Mouse (Mus musculus) CH12.LX (cell line): ENCODE data around the gene Arhgap35. TPM values are rescaled to one million over a fixed set of nuclear protein-coding genes. Genes with fewer than 3 reads are reported as not detected.

Experiments used
- DNase-seq: peaks from one replicate; pipeline ENCODE4 v3.0.0-alpha.2; 2013; ENCODE audit errors: extremely low read depth
- H3K27ac ChIP-seq: 2 replicates; pipeline ENCODE4 v1.5.1; 2012; ENCODE audit warnings: low read depth, mild to moderate bottlenecking, control low read depth, moderate library complexity; ENCODE audit not compliant: insufficient read depth
- H3K27me3 ChIP-seq: replicated peaks from 2 replicates; pipeline ENCODE3; 2012; ENCODE audit warnings: inconsistent platforms
- H3K36me3 ChIP-seq, 2 experiments: replicated peaks in 1 of 2; 2 replicates each; pipeline versions ENCODE3 to v1.6.1; 2012; ENCODE audit warnings: inconsistent platforms in 1 of 2, low read length in 1 of 2, mild to moderate bottlenecking in 1 of 2, mixed read lengths in 1 of 2, moderate library complexity in 1 of 2; ENCODE audit not compliant: control insufficient read depth in 1 of 2, insufficient read depth in 1 of 2
- H3K4me1 ChIP-seq, 2 experiments: 2 replicates each; pipeline ENCODE4 v1.6.1; 2012; ENCODE audit warnings: inconsistent platforms in 1 of 2, moderate library complexity in 1 of 2; ENCODE audit not compliant: insufficient read depth in 2 of 2, control insufficient read depth in 1 of 2
- H3K4me2 ChIP-seq: 2 replicates; pipeline ENCODE4 v1.6.1; 2012; ENCODE audit warnings: low read depth, mild to moderate bottlenecking, control low read depth; ENCODE audit not compliant: poor library complexity, insufficient read depth, severe bottlenecking
- H3K4me3 ChIP-seq, 3 experiments: fragments of 150-350 bp in 1 of 3; sonication (generic) in 1 of 3; replicated peaks in 1 of 3; 2 replicates each; pipeline versions ENCODE3 to v1.5.1; 2011 to 2012; ENCODE audit warnings: low read depth in 2 of 3, low read length in 2 of 3, mild to moderate bottlenecking in 2 of 3, moderate library complexity in 2 of 3, control low read depth in 1 of 3, improper control_type of control experiment in 1 of 3, inconsistent platforms in 1 of 3, mixed read lengths in 1 of 3; ENCODE audit not compliant: poor library complexity in 1 of 3
- H3K79me2 ChIP-seq: replicated peaks from 2 replicates; pipeline ENCODE4 v1.6.1; 2012; ENCODE audit warnings: mild to moderate bottlenecking, moderate library complexity; ENCODE audit not compliant: control insufficient read depth, poor library complexity, insufficient read depth, severe bottlenecking; ENCODE audit errors: extremely low read depth
- H3K9ac ChIP-seq: 2 replicates; pipeline ENCODE4 v1.6.1; 2012; ENCODE audit warnings: low read depth, mild to moderate bottlenecking, control low read depth, moderate library complexity; ENCODE audit not compliant: insufficient read depth
- H3K9me3 ChIP-seq: replicated peaks from 2 replicates; pipeline ENCODE3; 2012; ENCODE audit warnings: low read length, inconsistent platforms, mixed read lengths
- BHLHE40 ChIP-seq: IDR thresholded peaks from 2 replicates; pipeline ENCODE4 v1.6.1; 2011; ENCODE audit warnings: mild to moderate bottlenecking, low read depth, low read length, improper control_type of control experiment
- CHD1 ChIP-seq: IDR thresholded peaks from 2 replicates; pipeline ENCODE4 v1.6.1; 2012; ENCODE audit warnings: low read depth, low read length, improper control_type of control experiment, inconsistent platforms
- CHD2 ChIP-seq: IDR thresholded peaks from 2 replicates; pipeline ENCODE4 v1.6.1; 2011; ENCODE audit warnings: low read length, improper control_type of control experiment
- CTCF ChIP-seq, 2 experiments: IDR thresholded peaks in 1 of 2; conservative IDR thresholded peaks in 1 of 2; 2 replicates each; pipeline ENCODE4 v1.5.1; 2011 to 2012; ENCODE audit warnings: low read depth in 2 of 2, low read length in 2 of 2, improper control_type of control experiment in 1 of 2, inconsistent platforms in 1 of 2, mild to moderate bottlenecking in 1 of 2, moderate library complexity in 1 of 2
- E2F4 ChIP-seq: IDR thresholded peaks from 2 replicates; pipeline ENCODE4 v1.6.1; 2011; ENCODE audit warnings: low read depth, low read length, improper control_type of control experiment; ENCODE audit not compliant: insufficient replicate concordance
- ELF1 ChIP-seq: IDR thresholded peaks from 2 replicates; pipeline ENCODE4 v1.6.1; 2014; ENCODE audit warnings: low read depth, mild to moderate bottlenecking, inconsistent platforms, low read length, improper control_type of control experiment
- EP300 ChIP-seq: IDR thresholded peaks from 2 replicates; pipeline ENCODE4 v1.6.1; 2011; ENCODE audit warnings: low read length, improper control_type of control experiment
- HCFC1 ChIP-seq: IDR thresholded peaks from 2 replicates; pipeline ENCODE4 v1.6.1; 2012; ENCODE audit warnings: low read depth, mild to moderate bottlenecking, inconsistent platforms, low read length, improper control_type of control experiment
- MAFK ChIP-seq: IDR thresholded peaks from 2 replicates; pipeline ENCODE4 v1.6.1; 2011; ENCODE audit warnings: low read length, improper control_type of control experiment; ENCODE audit not compliant: insufficient replicate concordance
- MAX ChIP-seq: IDR thresholded peaks from 2 replicates; pipeline ENCODE4 v1.6.1; 2011; ENCODE audit warnings: low read length, improper control_type of control experiment
- MEF2A ChIP-seq: IDR thresholded peaks from 2 replicates; pipeline ENCODE4 v1.6.1; 2014; ENCODE audit warnings: low read depth, mild to moderate bottlenecking, inconsistent platforms, low read length, improper control_type of control experiment, borderline replicate concordance
- MXI1 ChIP-seq: IDR thresholded peaks from 2 replicates; pipeline ENCODE4 v1.6.1; 2011; ENCODE audit warnings: mild to moderate bottlenecking, low read depth, low read length, improper control_type of control experiment
- NELFE ChIP-seq: IDR thresholded peaks from 2 replicates; pipeline ENCODE4 v1.6.1; 2011; ENCODE audit warnings: low read depth, low read length, improper control_type of control experiment
- NRF1 ChIP-seq: IDR thresholded peaks from 2 replicates; pipeline ENCODE4 v1.6.1; 2014; ENCODE audit warnings: low read depth, mild to moderate bottlenecking, inconsistent platforms, low read length, improper control_type of control experiment, moderate library complexity
- PAX5 ChIP-seq: IDR thresholded peaks from 2 replicates; pipeline ENCODE4 v1.6.1; 2012; ENCODE audit warnings: low read length, inconsistent platforms, mixed read lengths
- SIN3A ChIP-seq: IDR thresholded peaks from 2 replicates; pipeline ENCODE4 v1.6.1; 2012; ENCODE audit warnings: low read length, improper control_type of control experiment, inconsistent platforms
- SMC3 ChIP-seq: IDR thresholded peaks from 2 replicates; pipeline ENCODE4 v1.6.1; 2011; ENCODE audit warnings: low read depth, low read length, improper control_type of control experiment
- TBP ChIP-seq: conservative IDR thresholded peaks from 2 replicates; pipeline ENCODE4 v1.6.1; 2011; ENCODE audit warnings: low read depth, low read length, improper control_type of control experiment
- TCF12 ChIP-seq: IDR thresholded peaks from 2 replicates; pipeline ENCODE4 v1.6.1; 2014; ENCODE audit warnings: low read depth, mild to moderate bottlenecking, inconsistent platforms, low read length, improper control_type of control experiment
- UBTF ChIP-seq: IDR thresholded peaks from 2 replicates; pipeline ENCODE4 v1.6.1; 2012; ENCODE audit warnings: low read depth, mild to moderate bottlenecking, inconsistent platforms, low read length, improper control_type of control experiment, moderate library complexity
- USF1 ChIP-seq: IDR thresholded peaks from 2 replicates; pipeline ENCODE4 v1.6.1; 2014; ENCODE audit warnings: low read depth, mild to moderate bottlenecking, inconsistent platforms, low read length, improper control_type of control experiment
- USF2 ChIP-seq: conservative IDR thresholded peaks from 2 replicates; pipeline ENCODE4 v1.6.1; 2011; ENCODE audit warnings: low read depth, low read length, improper control_type of control experiment
- ZC3H11A ChIP-seq: IDR thresholded peaks from 2 replicates; pipeline ENCODE4 v1.6.1; 2012; ENCODE audit warnings: low read depth, mild to moderate bottlenecking, inconsistent platforms, low read length, improper control_type of control experiment
- dilution Hi-C: fragments of 300-500 bp; cut with MboI; formaldehyde crosslinking; loops from 2 replicates; pipeline ENCODE4 v1.14.3; 2020; ENCODE audit warnings: low sequenced_read_pairs; ENCODE audit not compliant: extremely low pct_unique_long_range_greater_than_20kb, extremely low pct_ligation_motif_present
- in situ Hi-C: fragments of 300-500 bp; cut with MboI; formaldehyde crosslinking; loops from 3 replicates; pipeline ENCODE4 v1.14.3; 2019; ENCODE audit warnings: low sequenced_read_pairs, low pct_ligation_motif_present, low pct_unique_long_range_greater_than_20kb, mixed read lengths
- polyA plus RNA-seq: library from polyadenylated mRNA; unstranded; fragments of >175 nt; gene quantifications from 2 replicates; pipeline ENCODE4 v1.2.1, GENCODE M21; 2012; ENCODE audit warnings: low read depth; ENCODE audit not compliant: insufficient read length
- total RNA-seq, 2 experiments: library from RNA; depleted of rRNA; stranded (reverse); fragments of 300-350 nt in 1 of 2; fragments of >200 nt in 1 of 2; gene quantifications; 2 replicates each; pipeline ENCODE4 v1.2.3; 2012 to 2014

Arhgap35 gene
- total and polyA plus RNA-seq, 3 experiments, result 3.0 to 7.2 (median 5.3) TPM

GRCm38 (mm10) chr7:16476600-16476989 is 138.2 kb downstream of the Arhgap35 start:
- in situ Hi-C loops, result no loop called here
- H3K27me3 ChIP-seq, result peaks cover 5% of the 10 kb centered on the region

GRCm38 (mm10) chr7:16475764-16476599 is 138.8 kb downstream of the Arhgap35 start:
- dilution Hi-C loops, result no loop called here
- H3K79me2 ChIP-seq, result no peaks in the 10 kb centered on the region
- no peak overlapping the region for H3K4me3 ChIP-seq
- H3K4me1 ChIP-seq, result no peaks in the 10 kb centered on the region
- DNase-seq, result no peak
- peaks cover under 1% of the 10 kb centered on the region for H3K27me3 ChIP-seq
- in situ Hi-C loops, result no loop called here
- no peaks in the 10 kb centered on the region for H3K36me3 ChIP-seq
- H3K4me2 ChIP-seq, result no peak overlapping the region
- no peak overlapping the region for H3K9ac ChIP-seq
- H3K27ac ChIP-seq, result no peak overlapping the region
- H3K9me3 ChIP-seq, result peaks cover 7% of the 10 kb centered on the region
- TF ChIP-seq TBP (no peak), NRF1 (no peak), ZC3H11A (no peak), CTCF (conservative IDR thresholded peaks at IDR 0.05 in 1 of 2, IDR thresholded peaks at IDR 0.05 in 1 of 2; ENCODE audit: low read depth in 2 of 2, low read length in 2 of 2) (no peak), PAX5 (no peak), HCFC1 (no peak), UBTF (no peak), TCF12 (no peak)

More at GRCm38 (mm10) chr7:16476600-16476989, 138.2 kb downstream of the Arhgap35 start:
- no peak overlapping the region for H3K4me3 ChIP-seq
- no peaks in the 10 kb centered on the region for H3K36me3 ChIP-seq
- no peak overlapping the region for H3K4me2 ChIP-seq
- H3K9ac ChIP-seq, result no peak overlapping the region
- H3K4me1 ChIP-seq, result no peaks in the 10 kb centered on the region
- no peak for DNase-seq
- no peaks in the 10 kb centered on the region for H3K79me2 ChIP-seq
- peaks cover 7% of the 10 kb centered on the region for H3K9me3 ChIP-seq
- H3K27ac ChIP-seq, result no peak overlapping the region
- TF ChIP-seq CHD2 (no peak), BHLHE40 (no peak), E2F4 (no peak), MAFK (no peak)
- TF ChIP-seq, all 38 proteins: peak for 0
- dilution Hi-C loops, result no loop called here

- Histone ChIP-seq H3K36me3 (no peaks in the 10 kb centered on the region), H3K4me2 (no peak overlapping the region), H3K4me3 (no peak overlapping the region), H3K9ac (no peak overlapping the region), H3K9me3 (peaks cover 7% of the 10 kb centered on the region), H3K27ac (no peak overlapping the region), H3K79me2 (no peaks in the 10 kb centered on the region), H3K27me3 (no peaks in the 10 kb centered on the region), H3K4me1 (no peaks in the 10 kb centered on the region)
- dilution Hi-C loops (no loop called here), in situ Hi-C loops (no loop called here)
- no peak for DNase-seq
- no peak for TF ChIP-seq SIN3A
- TF ChIP-seq MXI1, result no peak
- TF ChIP-seq UBTF, result no peak
- no peak for TF ChIP-seq NRF1
- TF ChIP-seq USF1, result no peak
- no peak for TF ChIP-seq SMC3
- TF ChIP-seq TBP, result no peak
- no peak for TF ChIP-seq E2F4
- TF ChIP-seq CHD2, result no peak
- TF ChIP-seq EP300, result no peak
- no peak for TF ChIP-seq MEF2A
- TF ChIP-seq CTCF (conservative IDR thresholded peaks at IDR 0.05 in 1 of 2, IDR thresholded peaks at IDR 0.05 in 1 of 2; ENCODE audit: low read depth in 2 of 2, low read length in 2 of 2), result no peak
- no peak for TF ChIP-seq ELF1
- TF ChIP-seq USF2, result no peak
- TF ChIP-seq CHD1, result no peak
- no peak for TF ChIP-seq MAFK
- TF ChIP-seq MAX, result no peak
- no peak for TF ChIP-seq NELFE
- no peak for TF ChIP-seq TCF12
- TF ChIP-seq BHLHE40, result no peak
Observed at GRCm38 (mm10) chr7:16475321-16475720, 139.5 kb downstream of the Arhgap35 start.
